Mouse (Mus musculus) liver, embryonic 15.5 days (tissue): ENCODE data around the gene Fam83f. TPM values are rescaled to one million over a fixed set of nuclear protein-coding genes. Genes with fewer than 3 reads are reported as not detected.
A peak's percentile ranks its signal among the peaks of the same experiment; 100 is the strongest.

Experiments
- ATAC-seq: fragments of 200-750 bp; cut with Nextera tagmentation; 2 replicates; pipeline ENCODE4 v1.8.0; 2017; ENCODE audit warnings: moderate number of reproducible peaks, mild to moderate bottlenecking, moderate library complexity; ENCODE audit not compliant: insufficient read depth
- H3K27ac ChIP-seq: fragments of 300-500 bp; sonication (generic); replicated peaks from 2 replicates; pipeline ENCODE4 v1.5.1; 2015; ENCODE audit warnings: mild to moderate bottlenecking, inconsistent platforms
- H3K27me3 ChIP-seq: fragments of 300-500 bp; sonication (generic); 2 replicates; pipeline ENCODE4 v1.6.1; 2015; ENCODE audit warnings: mild to moderate bottlenecking, inconsistent platforms
- H3K36me3 ChIP-seq: fragments of 300-500 bp; sonication (generic); replicated peaks from 2 replicates; pipeline ENCODE4 v1.6.1; 2015; ENCODE audit warnings: moderate library complexity, mild to moderate bottlenecking, inconsistent platforms
- H3K4me1 ChIP-seq: fragments of 300-500 bp; sonication (generic); replicated peaks from 2 replicates; pipeline ENCODE4 v1.6.1; 2015; ENCODE audit warnings: inconsistent platforms
- H3K4me2 ChIP-seq: fragments of 300-500 bp; sonication (generic); 2 replicates; pipeline ENCODE4 v1.6.1; 2015; ENCODE audit warnings: moderate library complexity, mild to moderate bottlenecking, inconsistent platforms
- H3K4me3 ChIP-seq: fragments of 300-500 bp; sonication (generic); replicated peaks from 2 replicates; pipeline ENCODE4 v1.5.1; 2015; ENCODE audit warnings: mild to moderate bottlenecking, inconsistent platforms
- H3K9ac ChIP-seq: fragments of 300-500 bp; sonication (generic); 2 replicates; pipeline ENCODE4 v1.6.1; 2015; ENCODE audit warnings: moderate library complexity, mild to moderate bottlenecking, inconsistent platforms
- H3K9me3 ChIP-seq: fragments of 300-500 bp; sonication (generic); replicated peaks from 2 replicates; pipeline ENCODE4 v1.6.1; 2016; ENCODE audit warnings: inconsistent platforms
- WGBS: fragments of 180-500 bp; shearing (Covaris S2); methylation state at CpG from one replicate; pipeline ENCODE4 v1.1.7; 2015; ENCODE audit warnings: mixed read lengths; ENCODE audit not compliant: insufficient replicate concordance; 5-methylcytosine and 5-hydroxymethylcytosine counted together
- microRNA-seq: library from miRNA; unstranded; fragments of <30 nt; microRNA quantifications from one replicate; pipeline ENCODE4, GENCODE M21; 2016
- polyA plus RNA-seq: library from polyadenylated mRNA; unstranded; fragments of >200 nt; fragmentation: Nextera tagmentation; extraction: Ambion mirVana; gene quantifications from 2 replicates; pipeline ENCODE4 v1.2.1, GENCODE M21; 2015

Fam83f gene
- polyA plus RNA-seq, 1 experiment from 2014 or later: 3.7 TPM

- Histone ChIP-seq H3K4me1 (peaks cover 75% of the 10 kb centered on the region), H3K4me2 (peak overlapping the region; percentile 54), H3K36me3 (no peaks in the 10 kb centered on the region), H3K9ac (no peak overlapping the region), H3K4me3 (no peak overlapping the region; the same call in 1 of the 2 replicates), H3K9me3 (no peaks in the 10 kb centered on the region), H3K27ac (no peak overlapping the region; the same call in 1 of the 2 replicates), H3K27me3 (no peaks in the 10 kb centered on the region)
- ATAC-seq: no peak
- 39% methylated on average over 7 of the region's 7 CpGs for whole genome bisulfite sequencing
Measured at GRCm38 (mm10) chr15:80743606-80744005, 72.0 kb downstream of the Fam83f start.

- H3K27ac ChIP-seq: peak overlapping the region; percentile 54
- H3K4me3 ChIP-seq: no peak overlapping the region
- H3K9me3 ChIP-seq: no peaks in the 10 kb centered on the region
- WGBS: 14% methylated on average over 3 of the region's 3 CpGs
- no peaks in the 10 kb centered on the region for H3K36me3 ChIP-seq
- H3K27me3 ChIP-seq: no peaks in the 10 kb centered on the region
- H3K4me2 ChIP-seq: peak overlapping the region; percentile 43
- H3K9ac ChIP-seq: no peak overlapping the region
- peaks cover 78% of the 10 kb centered on the region for H3K4me1 ChIP-seq
- ATAC-seq: peak; percentile 78
Measured at GRCm38 (mm10) chr15:80744667-80745422, 73.2 kb downstream of the Fam83f start.

GRCm38 (mm10) chr15:80748979-80749378 lies 77.3 kb downstream of the Fam83f start:
- Histone ChIP-seq H3K27me3 (no peaks in the 10 kb centered on the region), H3K36me3 (no peaks in the 10 kb centered on the region), H3K4me2 (0 out of 2 replicates have a peak overlapping the region, but pooled peaks have one; percentile 0), H3K9me3 (no peaks in the 10 kb centered on the region), H3K9ac (no peak overlapping the region), H3K4me1 (peaks cover 68% of the 10 kb centered on the region), H3K27ac (peak overlapping the region; percentile 65), H3K4me3 (no peak overlapping the region)
- no peak; the same call in 1 of the 2 replicates for ATAC-seq
- 9% methylated on average over 5 of the region's 5 CpGs for WGBS

Small RNAs within 50 kb of the gene (microRNA-seq; reads per million reads assigned to microRNA genes)
- not detected for gene Mir6957

Other genes with a start within 250 kb of the Fam83f start
- not detected in 2 replicates for gene Enthd1, start 106.7 kb upstream of the Fam83f start, polyA plus RNA-seq
- 16.8 and 23.3 TPM in 2 replicates for gene Grap2, start 99.3 kb upstream of the Fam83f start, polyA plus RNA-seq
- gene Tnrc6b, start 39.5 kb downstream of the Fam83f start, polyA plus RNA-seq: 18.3 and 20.8 TPM in 2 replicates